Mouse (Mus musculus) stomach, embryonic 16.5 days (tissue): ENCODE data around the gene Nrm. TPM values are rescaled to one million over a fixed set of nuclear protein-coding genes. Genes with fewer than 3 reads are reported as not detected.
A peak's percentile ranks its signal among the peaks of the same experiment; 100 is the strongest.

ENCODE experiments used
- ATAC-seq: fragments of 200-750 bp; cut with Nextera tagmentation; 2 replicates; pipeline ENCODE4 v1.8.0; 2017; ENCODE audit warnings: moderate number of reproducible peaks, moderate TSS enrichment; ENCODE audit not compliant: insufficient read depth, low FRiP score
- H3K27ac ChIP-seq: fragments of 300-500 bp; sonication (generic); 2 replicates; pipeline ENCODE4 v1.5.1; 2014; ENCODE audit warnings: low read length
- H3K27me3 ChIP-seq: fragments of 300-500 bp; sonication (generic); 2 replicates; pipeline ENCODE4 v1.6.1; 2014; ENCODE audit warnings: low read length, control low read depth, mixed read lengths; ENCODE audit not compliant: control insufficient read depth, insufficient read depth
- H3K36me3 ChIP-seq: fragments of 300-500 bp; sonication (generic); 2 replicates; pipeline ENCODE4 v1.6.1; 2014; ENCODE audit warnings: low read length; ENCODE audit not compliant: control insufficient read depth, insufficient read depth
- H3K4me1 ChIP-seq: fragments of 300-500 bp; sonication (generic); 2 replicates; pipeline ENCODE4 v1.6.1; 2014; ENCODE audit warnings: low read length, control low read depth, mixed read lengths; ENCODE audit not compliant: control insufficient read depth, insufficient read depth
- H3K4me2 ChIP-seq: fragments of 300-500 bp; sonication (generic); 2 replicates; pipeline ENCODE4 v1.6.1; 2014; ENCODE audit warnings: low read depth, low read length, mixed read lengths
- H3K4me3 ChIP-seq: fragments of 300-500 bp; sonication (generic); replicated peaks from 2 replicates; pipeline ENCODE4 v1.5.1; 2014; ENCODE audit warnings: mild to moderate bottlenecking, low read length
- H3K9ac ChIP-seq: fragments of 300-500 bp; sonication (generic); 2 replicates; pipeline ENCODE4 v1.6.1; 2014; ENCODE audit warnings: low read length
- H3K9me3 ChIP-seq: fragments of 300-500 bp; sonication (generic); replicated peaks from 2 replicates; pipeline ENCODE4 v1.6.1; 2016; ENCODE audit warnings: low read length, control low read depth; ENCODE audit not compliant: control insufficient read depth
- WGBS: fragments of 180-500 bp; shearing (Covaris S2); extraction: QIAGEN DNeasy Blood & Tissue Kit; methylation state at CpG from one replicate; pipeline ENCODE4 v1.1.7; 2014; 5-methylcytosine and 5-hydroxymethylcytosine counted together
- microRNA-seq: library from miRNA; unstranded; fragments of <30 nt; microRNA quantifications from one replicate; pipeline ENCODE4, GENCODE M21; 2016
- polyA plus RNA-seq: library from polyadenylated mRNA; unstranded; fragments of >200 nt; fragmentation: Nextera tagmentation; extraction: Ambion mirVana; gene quantifications from 2 replicates; pipeline ENCODE4 v1.2.1, GENCODE M21; 2015

Gene Nrm
- polyA plus RNA-seq, 1 experiment from 2014 or later, result 48.9 TPM

DNA sequence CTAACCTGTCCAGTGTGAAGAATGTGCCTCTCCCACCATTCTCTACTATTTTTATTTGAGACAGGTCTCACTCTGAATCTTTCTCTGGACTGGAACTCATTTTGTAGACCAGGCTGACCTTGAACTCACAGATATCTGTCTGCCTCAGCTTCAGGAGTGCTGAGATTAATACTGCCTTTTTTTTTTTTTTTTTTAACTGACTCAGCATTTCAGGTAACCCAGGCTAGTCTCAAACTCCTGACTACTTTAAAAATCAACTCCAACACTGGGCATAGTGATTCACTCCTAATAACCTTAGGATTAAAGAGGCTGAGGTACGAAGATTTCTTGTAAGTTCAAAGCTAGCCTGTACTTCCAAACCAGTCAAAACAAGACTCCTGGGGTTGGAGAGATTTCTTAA is 44.5 kb downstream of the Nrm start:
- WGBS, result 95% methylated on average over 1 of the region's 1 CpGs
- H3K27me3 ChIP-seq, result no peaks in the 10 kb centered on the region
- no peak overlapping the region for H3K9ac ChIP-seq
- H3K4me1 ChIP-seq, result peaks cover 12% of the 10 kb centered on the region
- ATAC-seq, result no peak
- no peaks in the 10 kb centered on the region for H3K9me3 ChIP-seq
- 0 out of 2 replicates have a peak, but pooled peaks cover 11% of the 10 kb centered on the region for H3K36me3 ChIP-seq
- H3K4me2 ChIP-seq, result no peak overlapping the region
- H3K4me3 ChIP-seq, result no peak overlapping the region
- no peak overlapping the region for H3K27ac ChIP-seq

GRCm38 (mm10) chr17:35907609-35908008 is 46.5 kb downstream of the Nrm start:
- ATAC-seq, result no peak

DNA sequence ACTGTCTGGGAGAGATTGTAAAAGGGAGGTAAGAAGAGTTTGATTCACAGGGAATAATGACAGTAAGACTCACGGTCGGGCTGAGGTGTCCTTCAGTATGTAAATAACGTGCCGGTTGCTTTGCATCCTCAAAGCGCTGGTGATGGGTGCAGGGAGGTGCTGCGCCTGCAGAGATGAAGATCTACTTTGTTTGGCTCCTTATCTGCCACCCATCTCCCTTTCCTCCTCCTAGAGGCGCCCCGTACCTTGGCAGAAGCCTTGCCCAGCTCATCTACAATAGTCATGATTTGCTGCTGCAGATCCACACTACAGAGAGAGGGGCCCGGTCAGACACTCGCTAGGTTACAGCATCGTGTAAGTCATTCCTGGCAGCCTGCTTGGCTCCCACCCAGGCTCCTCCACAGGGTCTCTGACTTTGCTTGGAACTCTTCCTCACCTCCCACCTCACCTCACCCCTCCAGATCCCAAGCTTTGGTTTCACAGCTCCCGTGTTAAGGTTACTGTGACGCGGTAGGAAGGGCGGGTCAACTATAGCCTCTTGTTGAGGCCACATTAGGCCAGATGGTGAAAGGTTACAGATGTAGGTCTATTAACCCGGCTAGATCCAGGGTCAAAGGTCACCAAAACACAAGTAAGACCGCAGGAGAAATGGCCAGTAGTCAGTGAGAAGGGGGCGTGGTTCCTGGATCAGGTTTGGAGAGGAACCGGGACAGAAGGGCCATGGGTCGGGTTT is 48.2 kb downstream of the Nrm start:
- WGBS, result 16% methylated on average over 20 of the region's 20 CpGs
- Histone ChIP-seq H3K27me3 (no peaks in the 10 kb centered on the region), H3K4me2 (peak overlapping the region; percentile 99), H3K9me3 (no peaks in the 10 kb centered on the region), H3K9ac (peak overlapping the region; percentile 81), H3K36me3 (peaks cover 20% of the 10 kb centered on the region; the same call in 1 of the 2 replicates), H3K27ac (peak overlapping the region; percentile 60), H3K4me3 (peak overlapping the region; percentile 66), H3K4me1 (peaks cover 12% of the 10 kb centered on the region)
- peak; percentile 25; the same call in 1 of the 2 replicates for ATAC-seq

More at GRCm38 (mm10) chr17:35907609-35908008, 46.5 kb downstream of the Nrm start:
- H3K27ac ChIP-seq, result no peak overlapping the region
- H3K4me2 ChIP-seq, result no peak overlapping the region
- peaks cover 12% of the 10 kb centered on the region for H3K4me1 ChIP-seq
- H3K36me3 ChIP-seq, result 0 out of 2 replicates have a peak, but pooled peaks cover 16% of the 10 kb centered on the region
- no peaks in the 10 kb centered on the region for H3K27me3 ChIP-seq
- no peaks in the 10 kb centered on the region for H3K9me3 ChIP-seq
- H3K9ac ChIP-seq, result no peak overlapping the region
- H3K4me3 ChIP-seq, result no peak overlapping the region
- 79% methylated on average over 2 of the region's 2 CpGs for WGBS

DNA sequence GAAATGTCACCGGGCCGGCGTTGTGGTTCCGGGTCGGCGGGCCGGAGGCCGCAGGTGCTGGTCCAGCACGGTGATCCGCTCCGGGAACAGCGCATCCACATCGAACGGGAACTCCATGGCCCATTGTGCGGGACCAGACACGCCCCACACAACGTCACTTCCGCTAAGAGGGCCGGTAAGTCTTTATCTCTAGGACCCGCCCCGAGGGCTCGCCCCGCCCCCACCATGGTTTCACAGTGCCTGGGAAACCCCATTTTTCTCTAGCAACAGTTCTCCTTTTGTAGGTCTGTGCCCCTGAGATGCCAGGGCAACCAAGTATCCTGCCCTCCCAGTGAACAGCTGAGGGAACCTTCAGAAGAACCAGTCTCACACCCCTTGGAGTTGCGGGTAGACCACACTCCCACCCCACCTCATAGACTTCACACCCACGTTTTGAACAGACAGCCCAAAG is 48.8 kb downstream of the Nrm start, which contains the start of gene Atat1:
Gene Atat1 (minus strand): TSS at position 157 of the 451 bp plus-strand sequence.
- Histone ChIP-seq H3K4me2 (peak within 1 kb of the TSS; percentile 99), H3K27me3 (no peaks in the 10 kb centered on the region), H3K9me3 (no peaks in the 10 kb centered on the region), H3K9ac (peak within 1 kb of the TSS; percentile 81), H3K27ac (peak within 1 kb of the TSS; percentile 83), H3K4me1 (peaks cover 12% of the 10 kb centered on the region), H3K36me3 (peaks cover 23% of the 10 kb centered on the region; the same call in 1 of the 2 replicates), H3K4me3 (peak within 1 kb of the TSS; percentile 66)
- peak; percentile 91 for ATAC-seq
- 2% methylated on average over 25 of the region's 25 CpGs for whole genome bisulfite sequencing

GRCm38 (mm10) chr17:35914975-35915374 is 53.9 kb downstream of the Nrm start:
- no peak for ATAC-seq
- H3K4me1 ChIP-seq, result peaks cover 16% of the 10 kb centered on the region
- H3K9ac ChIP-seq, result peak overlapping the region; percentile 95; the same call in 1 of the 2 replicates
- H3K4me3 ChIP-seq, result peak overlapping the region; percentile 82
- no peaks in the 10 kb centered on the region for H3K27me3 ChIP-seq
- no peaks in the 10 kb centered on the region for H3K9me3 ChIP-seq
- 71% methylated on average over 6 of the region's 6 CpGs for WGBS
- peak overlapping the region; percentile 88; the same call in 1 of the 2 replicates for H3K4me2 ChIP-seq
- peaks cover 18% of the 10 kb centered on the region; the same call in 1 of the 2 replicates for H3K36me3 ChIP-seq
- H3K27ac ChIP-seq, result no peak overlapping the region

Small RNA genes within 50 kb of the gene (microRNA-seq; reads per million reads assigned to microRNA genes)
- not detected for gene Gm28033

Other genes starting within 250 kb of the Nrm start
- gene Gm9573, start 234.7 kb upstream of the Nrm start, polyA plus RNA-seq, result 2.9 and 4.5 TPM in 2 replicates
- gene Mucl3, start 217.6 kb upstream of the Nrm start, polyA plus RNA-seq, result 71.0 and 145 TPM in 2 replicates
- 17.2 and 17.4 TPM in 2 replicates for gene Vars2, start 193.7 kb upstream of the Nrm start, polyA plus RNA-seq
- 38.6 and 41.5 TPM in 2 replicates for gene Gtf2h4, start 187.6 kb upstream of the Nrm start, polyA plus RNA-seq
- gene Ddr1, start 156.7 kb upstream of the Nrm start, polyA plus RNA-seq, result 81.5 and 86.5 TPM in 2 replicates
- gene Ier3, start 39.6 kb upstream of the Nrm start, polyA plus RNA-seq, result 22.1 and 24.4 TPM in 2 replicates
- 55.8 and 58.2 TPM in 2 replicates for gene Flot1, start 38.1 kb upstream of the Nrm start, polyA plus RNA-seq
- 649 and 665 TPM in 2 replicates for gene Tubb5, start 23.0 kb upstream of the Nrm start, polyA plus RNA-seq
- gene Mdc1, start 19.8 kb upstream of the Nrm start, polyA plus RNA-seq, result 11.7 and 16.2 TPM in 2 replicates
- gene Ppp1r18, start 4.3 kb downstream of the Nrm start, polyA plus RNA-seq, result 20.1 and 20.2 TPM in 2 replicates
- 33.8 and 44.1 TPM in 2 replicates for gene Dhx16, start 18.5 kb downstream of the Nrm start, polyA plus RNA-seq
- gene 2310061I04Rik, start 36.1 kb downstream of the Nrm start, polyA plus RNA-seq, result 19.1 and 22.9 TPM in 2 replicates
- gene Atat1, start 48.8 kb downstream of the Nrm start, polyA plus RNA-seq, result 50.8 and 51.9 TPM in 2 replicates
- gene Mrps18b, start 55.1 kb downstream of the Nrm start, polyA plus RNA-seq, result 83.2 and 87.3 TPM in 2 replicates
- gene Ppp1r10, start 55.1 kb downstream of the Nrm start, polyA plus RNA-seq, result 33.1 and 34.3 TPM in 2 replicates
- gene Abcf1, start 108.4 kb downstream of the Nrm start, polyA plus RNA-seq, result 87.7 and 88.9 TPM in 2 replicates
- gene Gnl1, start 118.5 kb downstream of the Nrm start, polyA plus RNA-seq, result 42.7 and 45.0 TPM in 2 replicates
- 23.4 and 25.6 TPM in 2 replicates for gene Prr3, start 118.9 kb downstream of the Nrm start, polyA plus RNA-seq
- gene H2-T24, start 159.2 kb downstream of the Nrm start, polyA plus RNA-seq, result 2.7 TPM in 2 replicates
- gene H2-T23, start 171.5 kb downstream of the Nrm start, polyA plus RNA-seq, result 16.9 and 17.5 TPM in 2 replicates
- 19.9 and 23.5 TPM in 2 replicates for gene H2-T22, start 181.4 kb downstream of the Nrm start, polyA plus RNA-seq
- 0.15 TPM in 1 of 2 replicates, not detected in the other for gene Gm6034, start 181.6 kb downstream of the Nrm start, polyA plus RNA-seq
- 0.85 and 0.89 TPM in 2 replicates for gene Gm11127, start 197.1 kb downstream of the Nrm start, polyA plus RNA-seq